Mouse (Mus musculus): ENCODE data around the gene Neurog1.

Gene Neurog1

GRCm38 (mm10) chr13:56251924-56252619 lies at the start of gene Neurog1:
TSS of gene Neurog1 (minus strand) at chr13:56252163.
- DNase-seq, result no peak

- DNase-seq, result no peak
These were observed 47.4 kb upstream of the Neurog1 start for GRCm38 (mm10) chr13:56299336-56299735.

- DNase-seq, result no peak
These were observed 44.7 kb upstream of the Neurog1 start for GRCm38 (mm10) chr13:56296659-56297020.

- DNase-seq, result peak; percentile 68
These were observed 44.1 kb upstream of the Neurog1 start, which contains the start of gene Cxcl14 for GRCm38 (mm10) chr13:56295943-56296658. TSS of gene Cxcl14 (minus strand) at chr13:56296551.

GRCm38 (mm10) chr13:56295586-56295942 lies 43.6 kb upstream of the Neurog1 start:
- no peak for DNase-seq

GRCm38 (mm10) chr13:56294908-56295307 lies 42.9 kb upstream of the Neurog1 start:
- no peak for DNase-seq

GRCm38 (mm10) chr13:56289998-56290397 lies 38.0 kb upstream of the Neurog1 start:
- no peak for DNase-seq

GRCm38 (mm10) chr13:56289261-56289660 lies 37.3 kb upstream of the Neurog1 start:
- DNase-seq, result no peak

GRCm38 (mm10) chr13:56288601-56289000 lies 36.6 kb upstream of the Neurog1 start:
- no peak for DNase-seq

GRCm38 (mm10) chr13:56287091-56287490 lies 35.1 kb upstream of the Neurog1 start:
- DNase-seq, result no peak

- DNase-seq, result no peak
These were observed 31.4 kb upstream of the Neurog1 start for GRCm38 (mm10) chr13:56283321-56283720.

GRCm38 (mm10) chr13:56280356-56280755 lies 28.4 kb upstream of the Neurog1 start:
- DNase-seq, result no peak

- DNase-seq, result peak; percentile 87
These were observed 27.5 kb upstream of the Neurog1 start for GRCm38 (mm10) chr13:56279439-56279838.

GRCm38 (mm10) chr13:56275171-56275570 lies 23.2 kb upstream of the Neurog1 start:
- DNase-seq, result no peak

- no peak for DNase-seq
These were observed 18.2 kb upstream of the Neurog1 start for GRCm38 (mm10) chr13:56270124-56270523.

- no peak for DNase-seq
These were observed 15.4 kb upstream of the Neurog1 start for GRCm38 (mm10) chr13:56267396-56267795.

- peak; percentile 50 for DNase-seq
These were observed 14.5 kb upstream of the Neurog1 start for GRCm38 (mm10) chr13:56266435-56266834.

- no peak for DNase-seq
These were observed 13.7 kb upstream of the Neurog1 start for GRCm38 (mm10) chr13:56265661-56266060.

GRCm38 (mm10) chr13:56262269-56262668 lies 10.3 kb upstream of the Neurog1 start:
- no peak for DNase-seq

GRCm38 (mm10) chr13:56260344-56260780 lies 8.4 kb upstream of the Neurog1 start:
- no peak for DNase-seq

- no peak for DNase-seq
These were observed 7.9 kb upstream of the Neurog1 start for GRCm38 (mm10) chr13:56259926-56260250.

- no peak for DNase-seq
These were observed 7.3 kb upstream of the Neurog1 start for GRCm38 (mm10) chr13:56259021-56259925.

GRCm38 (mm10) chr13:56258196-56259020 lies 6.4 kb upstream of the Neurog1 start:
- DNase-seq, result no peak

Data from lung, postnatal 10 days (tissue).